Mouse (Mus musculus) heart, embryonic 11.5 days (tissue): ENCODE measurements around the gene Rap1a. TPM values are rescaled to one million over a fixed set of nuclear protein-coding genes. Genes with fewer than 3 reads are reported as not detected.

ENCODE experiments used
- ATAC-seq: fragments of 200-750 bp; cut with Nextera tagmentation; replicated peaks from 2 replicates; pipeline ENCODE4 v1.8.0; 2017; ENCODE audit warnings: moderate library complexity; ENCODE audit not compliant: insufficient number of reproducible peaks, low FRiP score, low TSS enrichment
- H3K27ac ChIP-seq: fragments of 300-500 bp; sonication (generic); 2 replicates; pipeline ENCODE4 v1.5.1; 2014; ENCODE audit warnings: mild to moderate bottlenecking, low read depth, low read length
- H3K27me3 ChIP-seq: fragments of 300-500 bp; sonication (generic); 2 replicates; pipeline ENCODE4 v1.6.1; 2014; ENCODE audit warnings: mild to moderate bottlenecking, low read length, mixed read lengths; ENCODE audit not compliant: control insufficient read depth, insufficient read depth
- H3K36me3 ChIP-seq: fragments of 300-500 bp; sonication (generic); 2 replicates; pipeline ENCODE4 v1.6.1; 2014; ENCODE audit warnings: mild to moderate bottlenecking, low read length, moderate library complexity, mixed read lengths; ENCODE audit not compliant: control insufficient read depth, insufficient read depth
- H3K4me1 ChIP-seq: fragments of 300-500 bp; sonication (generic); 2 replicates; pipeline ENCODE4 v1.6.1; 2014; ENCODE audit warnings: low read length; ENCODE audit not compliant: control insufficient read depth, insufficient read depth
- H3K4me2 ChIP-seq: fragments of 300-500 bp; sonication (generic); 2 replicates; pipeline ENCODE4 v1.6.1; 2014; ENCODE audit warnings: mild to moderate bottlenecking, moderate library complexity
- H3K4me3 ChIP-seq: fragments of 300-500 bp; sonication (generic); 2 replicates; pipeline ENCODE4 v1.5.1; 2014; ENCODE audit warnings: low read depth, low read length
- H3K9ac ChIP-seq: fragments of 300-500 bp; sonication (generic); 2 replicates; pipeline ENCODE4 v1.6.1; 2014; ENCODE audit warnings: mild to moderate bottlenecking, low read depth, low read length, moderate library complexity
- H3K9me3 ChIP-seq: fragments of 300-500 bp; sonication (generic); replicated peaks from 2 replicates; pipeline ENCODE4 v1.6.1; 2016; ENCODE audit warnings: low read length; ENCODE audit not compliant: control insufficient read depth
- WGBS: fragments of 180-500 bp; shearing (Covaris S2); extraction: QIAGEN DNeasy Blood & Tissue Kit; methylation state at CpG from one replicate; pipeline ENCODE4 v1.1.7; 2014; ENCODE audit not compliant: insufficient replicate concordance; 5-methylcytosine and 5-hydroxymethylcytosine counted together
- polyA plus RNA-seq: library from polyadenylated mRNA; unstranded; fragments of >200 nt; fragmentation: Nextera tagmentation; extraction: Ambion mirVana; gene quantifications from 2 replicates; pipeline ENCODE4 v1.2.1, GENCODE M21; 2014

The Rap1a gene
- polyA plus RNA-seq, 1 experiment from 2014 or later: 77.5 TPM

- Histone ChIP-seq H3K9me3 (no peaks in the 10 kb centered on the region), H3K4me3 (no peak overlapping the region), H3K27me3 (peaks cover 42% of the 10 kb centered on the region), H3K4me2 (no peak overlapping the region), H3K27ac (no peak overlapping the region), H3K36me3 (no peaks in the 10 kb centered on the region), H3K4me1 (peaks cover 33% of the 10 kb centered on the region), H3K9ac (no peak overlapping the region)
- ATAC-seq: no peak
- WGBS: 93% methylated on average over 2 of the region's 2 CpGs
These were observed 10.0 kb upstream of the Rap1a start for GRCm38 (mm10) chr3:105811146-105811545.

GRCm38 (mm10) chr3:105808179-105809037 lies 7.3 kb upstream of the Rap1a start:
- Histone ChIP-seq H3K27me3 (peaks cover 35% of the 10 kb centered on the region), H3K9me3 (no peaks in the 10 kb centered on the region), H3K36me3 (no peaks in the 10 kb centered on the region), H3K4me3 (no peak overlapping the region), H3K9ac (no peak overlapping the region), H3K4me1 (peaks cover 19% of the 10 kb centered on the region), H3K27ac (peak overlapping the region; percentile 59), H3K4me2 (peak overlapping the region; percentile 50)
- WGBS: 42% methylated on average over 14 of the region's 14 CpGs
- peak; percentile 99 for ATAC-seq

- no peak overlapping the region for H3K4me3 ChIP-seq
- H3K4me2 ChIP-seq: peak overlapping the region; percentile 50; the same call in 1 of the 2 replicates
- no peaks in the 10 kb centered on the region for H3K36me3 ChIP-seq
- peaks cover 21% of the 10 kb centered on the region for H3K4me1 ChIP-seq
- no peak for ATAC-seq
- no peaks in the 10 kb centered on the region for H3K9me3 ChIP-seq
- 34% methylated on average over 1 of the region's 1 CpGs for WGBS
- peak overlapping the region; percentile 59; the same call in 1 of the 2 replicates for H3K27ac ChIP-seq
- peaks cover 28% of the 10 kb centered on the region for H3K27me3 ChIP-seq
- H3K9ac ChIP-seq: no peak overlapping the region
These were observed 6.5 kb upstream of the Rap1a start for GRCm38 (mm10) chr3:105807672-105808071.

GRCm38 (mm10) chr3:105806519-105807249 lies 5.5 kb upstream of the Rap1a start:
- 79% methylated on average over 11 of the region's 11 CpGs for WGBS
- no peaks in the 10 kb centered on the region for H3K9me3 ChIP-seq
- peaks cover 22% of the 10 kb centered on the region for H3K27me3 ChIP-seq
- H3K4me2 ChIP-seq: no peak overlapping the region
- ATAC-seq: no peak
- H3K9ac ChIP-seq: no peak overlapping the region
- H3K4me3 ChIP-seq: no peak overlapping the region
- no peaks in the 10 kb centered on the region for H3K36me3 ChIP-seq
- H3K4me1 ChIP-seq: peaks cover 20% of the 10 kb centered on the region
- H3K27ac ChIP-seq: no peak overlapping the region

GRCm38 (mm10) chr3:105803600-105803999 lies 2.5 kb upstream of the Rap1a start:
- no peak overlapping the region for H3K27ac ChIP-seq
- H3K4me1 ChIP-seq: peaks cover 27% of the 10 kb centered on the region
- 60% methylated on average over 11 of the region's 11 CpGs for WGBS
- no peak overlapping the region for H3K9ac ChIP-seq
- H3K4me2 ChIP-seq: no peak overlapping the region
- H3K36me3 ChIP-seq: no peaks in the 10 kb centered on the region
- ATAC-seq: no peak
- no peaks in the 10 kb centered on the region for H3K9me3 ChIP-seq
- H3K27me3 ChIP-seq: peaks cover 6% of the 10 kb centered on the region
- no peak overlapping the region for H3K4me3 ChIP-seq

GRCm38 (mm10) chr3:105800675-105801190 lies 403 bp downstream of the Rap1a start:
- 0% methylated on average over 21 of the region's 59 CpGs for WGBS
- peak; percentile 68 for ATAC-seq
- Histone ChIP-seq H3K36me3 (no peaks in the 10 kb centered on the region), H3K27ac (peak overlapping the region; percentile 92), H3K4me2 (peak overlapping the region; percentile 86), H3K9me3 (no peaks in the 10 kb centered on the region), H3K9ac (peak overlapping the region; percentile 88), H3K4me1 (peaks cover 20% of the 10 kb centered on the region), H3K27me3 (peaks cover 4% of the 10 kb centered on the region; the same call in 1 of the 2 replicates), H3K4me3 (peak overlapping the region; percentile 82)

- peak overlapping the region; percentile 86 for H3K4me2 ChIP-seq
- peaks cover 4% of the 10 kb centered on the region; the same call in 1 of the 2 replicates for H3K27me3 ChIP-seq
- no peaks in the 10 kb centered on the region for H3K9me3 ChIP-seq
- H3K27ac ChIP-seq: peak overlapping the region; percentile 92
- peak overlapping the region; percentile 82 for H3K4me3 ChIP-seq
- H3K9ac ChIP-seq: peak overlapping the region; percentile 88
- no peak for ATAC-seq
- WGBS: 2% methylated on average over 12 of the region's 12 CpGs
- peaks cover 20% of the 10 kb centered on the region for H3K4me1 ChIP-seq
- no peaks in the 10 kb centered on the region for H3K36me3 ChIP-seq
These were observed 921 bp downstream of the Rap1a start for GRCm38 (mm10) chr3:105800156-105800674.

- WGBS: 61% methylated on average over 4 of the region's 4 CpGs
- no peaks in the 10 kb centered on the region for H3K36me3 ChIP-seq
- H3K9ac ChIP-seq: 0 out of 2 replicates have a peak overlapping the region, but pooled peaks have one; percentile 13
- H3K4me1 ChIP-seq: peaks cover 20% of the 10 kb centered on the region
- no peaks in the 10 kb centered on the region for H3K27me3 ChIP-seq
- H3K4me3 ChIP-seq: peak overlapping the region; percentile 82
- no peak overlapping the region for H3K27ac ChIP-seq
- ATAC-seq: no peak
- H3K4me2 ChIP-seq: peak overlapping the region; percentile 86
- no peaks in the 10 kb centered on the region for H3K9me3 ChIP-seq
These were observed 1.8 kb downstream of the Rap1a start for GRCm38 (mm10) chr3:105799375-105799774.
